Mouse (Mus musculus): Measurements from ENCODE around the gene Ptprk. TPM values are rescaled to one million over a fixed set of nuclear protein-coding genes. Genes with fewer than 3 reads are reported as not detected.
A peak's percentile ranks its signal among the peaks of the same experiment; 100 is the strongest.

Ptprk gene
- polyA plus RNA-seq, 1 experiment = 28.0 TPM

DNA sequence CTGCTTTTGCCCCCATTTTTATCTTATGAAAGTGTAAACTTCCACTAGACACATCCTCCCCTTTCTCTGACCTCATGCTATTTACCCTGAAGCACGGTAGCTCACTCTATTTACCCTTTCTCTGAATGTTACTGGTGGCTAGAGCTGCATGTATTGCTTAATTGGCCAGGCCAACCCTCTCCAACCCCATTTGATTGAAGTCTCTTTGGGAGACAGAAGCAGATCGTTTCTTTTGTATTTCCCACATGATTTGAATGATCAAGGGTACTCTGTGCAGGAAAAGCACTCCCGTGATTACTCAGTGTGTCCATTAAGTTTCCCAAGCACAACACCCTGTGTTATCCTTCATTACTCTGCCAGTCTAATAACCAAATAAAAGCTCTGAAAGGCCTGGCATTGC lies 348.0 kb downstream of the Ptprk start:
- TF ChIP-seq POLR2A (IDR thresholded peaks at IDR 0.05; ENCODE audit: low read depth, low read length) (no peak), CTCF (IDR thresholded peaks at IDR 0.05; ENCODE audit: borderline replicate concordance, insufficient read depth, low read length) (no peak)
- H3K4me3 ChIP-seq (ENCODE audit: insufficient read depth, low read length) = no peak overlapping the region
- H3K4me1 ChIP-seq (ENCODE audit: control insufficient read depth, insufficient read depth, low read length) = no peaks in the 10 kb centered on the region
- no peak overlapping the region for H3K27ac ChIP-seq (ENCODE audit: insufficient read depth, low read length)

DNA sequence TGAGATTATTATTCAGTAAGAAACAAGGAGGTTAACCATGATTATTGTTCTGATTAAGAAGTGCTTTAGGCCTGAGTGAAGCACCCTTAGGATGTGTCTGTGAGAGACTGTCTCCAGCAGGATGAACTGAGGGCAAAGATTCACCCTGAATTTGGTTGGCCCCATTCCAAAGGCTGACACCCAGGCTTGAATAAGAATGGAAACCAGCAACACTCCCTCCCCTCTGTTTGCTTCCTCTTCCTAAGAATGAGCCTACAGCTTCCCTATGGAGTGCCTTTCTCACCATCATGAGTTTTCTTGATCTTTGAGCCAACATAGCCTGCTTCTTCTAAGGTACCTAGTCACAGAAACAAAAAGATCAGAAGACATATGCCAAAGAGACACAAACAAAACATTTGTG lies 350.8 kb downstream of the Ptprk start:
- H3K4me1 ChIP-seq (ENCODE audit: control insufficient read depth, insufficient read depth, low read length) = no peaks in the 10 kb centered on the region; the same call in 1 of the 2 replicates
- TF ChIP-seq POLR2A (IDR thresholded peaks at IDR 0.05; ENCODE audit: low read depth, low read length) = no peak
- TF ChIP-seq CTCF (IDR thresholded peaks at IDR 0.05; ENCODE audit: borderline replicate concordance, insufficient read depth, low read length) = no peak
- no peak overlapping the region for H3K27ac ChIP-seq (ENCODE audit: insufficient read depth, low read length)
- H3K4me3 ChIP-seq (ENCODE audit: insufficient read depth, low read length) = no peak overlapping the region

DNA sequence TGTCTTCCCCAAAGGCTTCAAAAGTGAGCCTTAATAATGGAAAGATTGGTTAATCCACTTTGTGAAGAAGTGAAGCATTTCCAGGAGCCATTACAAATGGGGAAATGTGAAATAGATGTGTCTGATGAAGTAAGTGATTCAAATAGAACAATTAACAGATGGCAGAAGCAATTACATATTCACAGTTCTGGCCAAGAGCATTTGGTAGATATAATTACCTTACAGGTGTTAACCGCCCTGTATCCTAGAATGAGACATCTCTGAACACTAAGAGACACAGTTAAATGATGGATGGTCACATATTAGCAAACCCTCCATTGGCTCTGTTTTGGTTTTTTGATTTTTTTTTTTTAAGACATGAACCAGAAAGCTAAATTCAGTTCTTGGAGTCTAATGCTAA lies 361.5 kb downstream of the Ptprk start:
- TF ChIP-seq POLR2A (IDR thresholded peaks at IDR 0.05; ENCODE audit: low read depth, low read length) (no peak), CTCF (IDR thresholded peaks at IDR 0.05; ENCODE audit: borderline replicate concordance, insufficient read depth, low read length) (no peak)
- Histone ChIP-seq H3K27ac (ENCODE audit: insufficient read depth, low read length) (no peak overlapping the region), H3K4me1 (ENCODE audit: control insufficient read depth, insufficient read depth, low read length) (no peaks in the 10 kb centered on the region), H3K4me3 (ENCODE audit: insufficient read depth, low read length) (no peak overlapping the region)

DNA sequence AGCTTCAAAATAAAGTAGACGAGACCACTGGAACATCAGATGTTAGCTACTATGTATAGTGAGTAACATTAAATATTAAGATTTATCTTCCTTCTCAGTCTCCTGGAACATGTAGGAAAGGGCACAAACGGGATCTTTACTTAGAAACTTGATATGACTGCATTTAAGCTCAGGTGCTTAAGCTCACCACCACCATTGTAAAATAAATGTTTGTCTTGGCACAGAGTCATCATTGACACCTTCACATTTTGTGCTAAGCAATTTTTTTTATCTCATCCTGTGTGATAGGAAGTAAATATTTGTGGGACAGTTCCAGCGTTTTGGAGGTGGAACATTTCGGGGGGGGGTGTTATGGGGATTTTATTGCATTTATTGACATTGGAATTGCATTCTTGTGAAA lies 375.2 kb downstream of the Ptprk start:
- Histone ChIP-seq H3K27ac (ENCODE audit: insufficient read depth, low read length) (no peak overlapping the region), H3K4me3 (ENCODE audit: insufficient read depth, low read length) (no peak overlapping the region), H3K4me1 (ENCODE audit: control insufficient read depth, insufficient read depth, low read length) (no peaks in the 10 kb centered on the region)
- no peak for TF ChIP-seq POLR2A (IDR thresholded peaks at IDR 0.05; ENCODE audit: low read depth, low read length)
- TF ChIP-seq CTCF (IDR thresholded peaks at IDR 0.05; ENCODE audit: borderline replicate concordance, insufficient read depth, low read length) = no peak

DNA sequence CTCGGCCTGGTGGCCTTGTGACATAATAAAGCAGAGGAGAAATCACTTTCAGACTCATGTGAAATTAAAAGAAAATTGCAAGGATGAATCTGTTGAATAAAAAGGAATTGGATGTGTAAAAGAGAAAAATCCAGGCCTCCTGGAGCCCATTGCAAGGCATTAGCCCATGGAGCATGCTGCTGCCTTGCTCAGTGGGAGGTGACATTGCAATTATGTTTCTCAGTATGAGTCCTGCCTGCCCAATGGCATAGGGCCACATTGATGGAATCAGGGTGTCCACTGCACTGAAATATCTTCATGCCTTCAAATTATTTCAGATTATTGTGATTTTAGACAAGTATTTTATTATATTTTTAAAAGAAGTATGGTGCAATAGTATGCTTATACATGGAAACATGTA lies 376.0 kb downstream of the Ptprk start:
- Histone ChIP-seq H3K4me3 (ENCODE audit: insufficient read depth, low read length) (no peak overlapping the region), H3K4me1 (ENCODE audit: control insufficient read depth, insufficient read depth, low read length) (no peaks in the 10 kb centered on the region), H3K27ac (ENCODE audit: insufficient read depth, low read length) (no peak overlapping the region)
- no peak for TF ChIP-seq POLR2A (IDR thresholded peaks at IDR 0.05; ENCODE audit: low read depth, low read length)
- no peak for TF ChIP-seq CTCF (IDR thresholded peaks at IDR 0.05; ENCODE audit: borderline replicate concordance, insufficient read depth, low read length)

DNA sequence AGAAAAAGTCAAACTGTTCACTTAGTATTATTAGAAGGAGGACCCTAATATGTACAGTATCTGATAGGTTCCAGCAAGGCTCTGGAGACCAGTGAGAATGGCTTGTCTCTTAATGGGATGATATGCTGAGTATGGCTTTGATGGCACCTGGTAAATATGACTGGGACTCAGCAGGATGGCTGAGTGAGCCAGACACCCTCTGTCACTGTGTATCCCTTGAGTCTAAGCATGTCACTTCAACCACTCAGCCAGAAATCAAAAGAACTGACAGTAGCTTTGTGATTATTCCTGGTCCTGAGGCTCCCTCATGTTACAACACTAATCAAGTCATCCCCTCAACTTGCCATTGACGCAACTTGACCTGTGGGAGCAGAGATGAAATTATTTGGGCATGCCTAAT lies 383.4 kb downstream of the Ptprk start:
- Histone ChIP-seq H3K4me1 (ENCODE audit: control insufficient read depth, insufficient read depth, low read length) (no peaks in the 10 kb centered on the region), H3K27ac (ENCODE audit: insufficient read depth, low read length) (no peak overlapping the region), H3K4me3 (ENCODE audit: insufficient read depth, low read length) (no peak overlapping the region)
- TF ChIP-seq POLR2A (IDR thresholded peaks at IDR 0.05; ENCODE audit: low read depth, low read length) (no peak), CTCF (IDR thresholded peaks at IDR 0.05; ENCODE audit: borderline replicate concordance, insufficient read depth, low read length) (no peak)

DNA sequence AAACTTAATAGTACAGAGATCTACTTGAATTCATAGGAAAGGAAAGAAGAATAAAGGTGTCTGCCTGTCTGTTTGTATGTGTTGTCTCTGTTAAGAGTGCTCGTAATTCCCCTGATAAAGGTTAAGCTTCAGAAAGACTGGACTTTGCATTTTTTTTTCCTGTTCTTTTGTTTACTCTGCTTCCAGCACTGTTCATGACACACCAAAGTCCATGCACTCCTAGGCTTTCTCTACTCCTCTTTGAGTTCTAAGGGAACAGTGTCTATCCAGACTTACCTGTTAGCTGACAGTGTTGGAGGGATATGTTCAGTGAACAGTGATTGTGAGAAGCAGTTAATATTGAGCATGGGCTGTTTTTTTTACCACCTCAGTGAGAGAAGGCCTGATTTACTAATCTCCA lies 385.3 kb downstream of the Ptprk start:
- Histone ChIP-seq H3K27ac (ENCODE audit: insufficient read depth, low read length) (no peak overlapping the region), H3K4me3 (ENCODE audit: insufficient read depth, low read length) (no peak overlapping the region), H3K4me1 (ENCODE audit: control insufficient read depth, insufficient read depth, low read length) (no peaks in the 10 kb centered on the region)
- TF ChIP-seq CTCF (IDR thresholded peaks at IDR 0.05; ENCODE audit: borderline replicate concordance, insufficient read depth, low read length) = no peak
- no peak for TF ChIP-seq POLR2A (IDR thresholded peaks at IDR 0.05; ENCODE audit: low read depth, low read length)

DNA sequence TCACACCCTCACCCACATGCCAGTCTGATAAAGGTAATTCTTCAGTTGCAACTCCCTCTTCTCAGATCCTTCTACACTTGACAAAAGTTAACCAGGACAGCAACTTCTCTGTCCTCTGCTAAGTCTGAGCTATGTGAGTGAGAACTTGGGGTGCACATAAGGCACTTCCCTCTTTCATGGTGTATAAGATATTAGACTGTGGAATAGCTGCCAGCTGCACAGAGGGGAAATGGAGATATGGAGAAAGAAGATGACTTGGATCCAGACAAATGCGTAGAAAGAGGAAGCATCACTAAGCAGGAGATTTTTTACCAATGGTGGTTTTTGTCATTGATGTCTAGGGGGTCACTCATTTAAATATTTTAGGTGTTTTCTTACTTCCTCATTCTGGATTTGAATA lies 389.1 kb downstream of the Ptprk start:
- no peak for TF ChIP-seq CTCF (IDR thresholded peaks at IDR 0.05; ENCODE audit: borderline replicate concordance, insufficient read depth, low read length)
- no peak for TF ChIP-seq POLR2A (IDR thresholded peaks at IDR 0.05; ENCODE audit: low read depth, low read length)
- H3K27ac ChIP-seq (ENCODE audit: insufficient read depth, low read length) = no peak overlapping the region
- no peaks in the 10 kb centered on the region for H3K4me1 ChIP-seq (ENCODE audit: control insufficient read depth, insufficient read depth, low read length)
- no peak overlapping the region for H3K4me3 ChIP-seq (ENCODE audit: insufficient read depth, low read length)

DNA sequence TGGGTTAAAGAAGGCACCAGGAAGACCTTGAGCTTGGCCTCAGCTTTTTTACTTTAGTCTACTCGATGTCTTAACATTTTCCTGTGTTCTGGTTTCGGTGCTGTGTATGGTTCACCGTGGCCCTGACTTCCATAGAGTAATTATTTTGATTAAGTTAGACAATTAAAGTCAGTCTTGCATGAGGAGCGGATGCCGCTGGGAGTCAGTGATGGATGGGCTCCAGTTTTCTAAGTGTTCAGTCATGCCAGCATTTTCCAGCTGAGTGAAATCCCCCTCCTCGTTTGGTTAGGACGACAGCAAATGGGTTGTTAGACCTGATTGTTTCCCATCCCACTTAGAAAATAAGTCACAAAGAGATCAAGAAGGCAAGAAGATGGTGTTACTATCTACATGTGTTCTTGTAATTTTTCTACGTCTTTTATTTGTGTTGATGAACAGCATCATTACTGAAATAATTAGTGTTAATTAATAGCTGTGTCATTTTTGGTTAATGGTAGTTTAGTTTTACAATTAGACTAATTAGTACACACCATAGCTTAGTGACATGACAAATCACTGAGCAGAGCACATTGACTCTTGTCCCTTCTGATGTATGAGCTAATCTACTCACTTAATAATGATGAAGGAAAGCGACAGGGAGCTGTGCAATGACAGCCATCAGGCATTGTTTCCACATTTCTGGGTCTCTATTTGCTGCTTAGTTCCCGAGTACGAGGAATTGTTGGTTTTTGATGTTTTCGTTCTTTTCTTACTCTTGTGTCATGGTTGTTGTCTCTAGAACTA lies 390.3 kb downstream of the Ptprk start:
- H3K27ac ChIP-seq (ENCODE audit: insufficient read depth, low read length) = no peak overlapping the region
- no peak overlapping the region for H3K4me3 ChIP-seq (ENCODE audit: insufficient read depth, low read length)
- H3K4me1 ChIP-seq (ENCODE audit: control insufficient read depth, insufficient read depth, low read length) = no peaks in the 10 kb centered on the region
- no peak for TF ChIP-seq POLR2A (IDR thresholded peaks at IDR 0.05; ENCODE audit: low read depth, low read length)
- TF ChIP-seq CTCF (IDR thresholded peaks at IDR 0.05; ENCODE audit: borderline replicate concordance, insufficient read depth, low read length) = no peak

DNA sequence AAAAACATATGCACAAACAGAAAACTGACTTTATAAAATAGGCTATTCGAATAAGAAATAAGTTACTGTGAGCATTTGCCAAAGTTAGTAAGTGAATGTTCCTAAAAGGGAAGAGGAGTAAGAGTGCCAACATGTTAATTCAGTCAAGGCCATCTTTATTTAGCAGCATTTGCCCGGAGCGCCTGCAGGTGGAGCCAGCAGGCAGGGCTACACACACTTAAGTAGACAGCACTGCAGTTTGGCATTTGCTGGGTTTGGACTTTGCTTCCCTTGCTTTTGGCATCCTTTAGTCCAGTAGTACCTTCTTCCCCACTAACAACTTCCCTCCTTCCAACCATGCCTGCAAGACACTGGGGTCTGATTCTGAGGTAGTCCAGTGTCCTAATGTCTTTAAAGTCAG lies 411.0 kb downstream of the Ptprk start:
- TF ChIP-seq CTCF (IDR thresholded peaks at IDR 0.05; ENCODE audit: borderline replicate concordance, insufficient read depth, low read length) (peak; percentile 53; the same call in 1 of the 2 replicates), POLR2A (IDR thresholded peaks at IDR 0.05; ENCODE audit: low read depth, low read length) (no peak)
- Histone ChIP-seq H3K4me1 (ENCODE audit: control insufficient read depth, insufficient read depth, low read length) (no peaks in the 10 kb centered on the region), H3K4me3 (ENCODE audit: insufficient read depth, low read length) (no peak overlapping the region), H3K27ac (ENCODE audit: insufficient read depth, low read length) (no peak overlapping the region)

Data from embryonic fibroblast, embryonic 13.5 days (primary cell).